Mouse (Mus musculus) MEL (cell line): ENCODE measurements around the gene Arid5b. TPM values are rescaled to one million over a fixed set of nuclear protein-coding genes. Genes with fewer than 3 reads are reported as not detected.

Source experiments
- DNase-seq: peaks from one replicate; pipeline ENCODE4 v3.0.0; 2011; ENCODE audit warnings: low read depth, low spot score
- H3K27ac ChIP-seq: 2 replicates; pipeline ENCODE4 v1.5.1; 2012; ENCODE audit warnings: low read depth, mild to moderate bottlenecking, control low read depth, low read length, moderate library complexity; ENCODE audit not compliant: control insufficient read depth
- H3K27me3 ChIP-seq, 2 experiments: fragments of 150-350 bp in 1 of 2; sonication (generic) in 1 of 2; 2 replicates each; pipeline ENCODE4 v1.6.1; 2012; ENCODE audit warnings: low read length in 2 of 2, mild to moderate bottlenecking in 2 of 2, improper control_type of control experiment in 1 of 2, moderate library complexity in 1 of 2; ENCODE audit not compliant: insufficient read depth in 2 of 2, control insufficient read depth in 1 of 2
- H3K36me3 ChIP-seq, 2 experiments: 2 replicates each; pipeline ENCODE4 v1.6.1; 2012 to 2014; ENCODE audit warnings: low read length in 2 of 2, improper control_type of control experiment in 1 of 2, inconsistent platforms in 1 of 2, mild to moderate bottlenecking in 1 of 2; ENCODE audit not compliant: insufficient read depth in 2 of 2, control insufficient read depth in 1 of 2
- H3K4me1 ChIP-seq, 2 experiments: fragments of 150-350 bp in 1 of 2; sonication (generic) in 1 of 2; 2 replicates each; pipeline ENCODE4 v1.6.1; 2012; ENCODE audit warnings: low read length in 2 of 2, improper control_type of control experiment in 1 of 2, mild to moderate bottlenecking in 1 of 2; ENCODE audit not compliant: insufficient read depth in 2 of 2, control insufficient read depth in 1 of 2
- H3K4me3 ChIP-seq, 2 experiments: fragments of 150-350 bp in 1 of 2; sonication (generic) in 1 of 2; 2 replicates each; pipeline ENCODE4 v1.5.1; 2012; ENCODE audit warnings: low read depth in 2 of 2, low read length in 2 of 2, mild to moderate bottlenecking in 2 of 2, moderate library complexity in 2 of 2, control low read depth in 1 of 2, improper control_type of control experiment in 1 of 2; ENCODE audit not compliant: control insufficient read depth in 1 of 2, insufficient read depth in 1 of 2
- H3K79me2 ChIP-seq: 2 replicates; pipeline ENCODE4 v1.6.1; 2012; ENCODE audit warnings: mild to moderate bottlenecking, low read length, moderate library complexity; ENCODE audit not compliant: control insufficient read depth, poor library complexity, insufficient read depth
- H3K9ac ChIP-seq: 2 replicates; pipeline ENCODE4 v1.6.1; 2012; ENCODE audit warnings: low read depth, mild to moderate bottlenecking, control low read depth, low read length, moderate library complexity; ENCODE audit not compliant: control insufficient read depth, poor library complexity, severe bottlenecking
- H3K9me3 ChIP-seq: fragments of 150-350 bp; sonication (generic); replicated peaks from 2 replicates; pipeline ENCODE4 v1.6.1; 2012; ENCODE audit warnings: mild to moderate bottlenecking, low read length, improper control_type of control experiment, moderate library complexity; ENCODE audit not compliant: insufficient read depth
- BHLHE40 ChIP-seq: IDR thresholded peaks from 2 replicates; pipeline ENCODE4 v1.6.1; 2012; ENCODE audit warnings: low read depth, mild to moderate bottlenecking, inconsistent platforms, low read length, improper control_type of control experiment, borderline replicate concordance
- CHD2 ChIP-seq: IDR thresholded peaks from 2 replicates; pipeline ENCODE4 v1.6.1; 2011; ENCODE audit warnings: low read length, improper control_type of control experiment
- CTCF ChIP-seq, 3 experiments: IDR thresholded peaks in 2 of 3; conservative IDR thresholded peaks in 1 of 3; 2 replicates each; pipeline ENCODE4 v1.5.1; 2011 to 2012; ENCODE audit warnings: low read length in 3 of 3, low read depth in 2 of 3, mild to moderate bottlenecking in 2 of 3, improper control_type of control experiment in 1 of 3, inconsistent platforms in 1 of 3, mixed read lengths in 1 of 3, moderate library complexity in 1 of 3; ENCODE audit not compliant: control insufficient read depth in 1 of 3, insufficient read depth in 1 of 3, poor library complexity in 1 of 3, severe bottlenecking in 1 of 3
- E2F4 ChIP-seq: IDR thresholded peaks from 2 replicates; pipeline ENCODE4 v1.6.1; 2011; ENCODE audit warnings: low read depth, low read length, improper control_type of control experiment, borderline replicate concordance
- ELF1 ChIP-seq: IDR thresholded peaks from 2 replicates; pipeline ENCODE4 v1.6.1; 2014; ENCODE audit warnings: low read depth, mild to moderate bottlenecking, inconsistent platforms, low read length, improper control_type of control experiment, moderate library complexity
- EP300 ChIP-seq, 2 experiments: IDR thresholded peaks; 2 replicates each; pipeline ENCODE4 v1.6.1; 2011; ENCODE audit warnings: improper control_type of control experiment in 2 of 2, low read length in 2 of 2, low read depth in 1 of 2, mild to moderate bottlenecking in 1 of 2
- ETS1 ChIP-seq: IDR thresholded peaks from 2 replicates; pipeline ENCODE4 v1.6.1; 2012; ENCODE audit warnings: low read depth, mild to moderate bottlenecking, inconsistent platforms, low read length, improper control_type of control experiment, moderate library complexity
- GABPA ChIP-seq: IDR thresholded peaks from 2 replicates; pipeline ENCODE4 v1.6.1; 2012; ENCODE audit warnings: low read depth, mild to moderate bottlenecking, inconsistent platforms, low read length, improper control_type of control experiment, moderate library complexity
- GATA1 ChIP-seq: IDR thresholded peaks from 2 replicates; pipeline ENCODE4 v1.6.1; 2011; ENCODE audit warnings: low read depth, low read length, improper control_type of control experiment
- HCFC1 ChIP-seq: IDR thresholded peaks from 2 replicates; pipeline ENCODE4 v1.6.1; 2012; ENCODE audit warnings: low read depth, mild to moderate bottlenecking, inconsistent platforms, low read length, improper control_type of control experiment, moderate library complexity
- JUND ChIP-seq: IDR thresholded peaks from 2 replicates; pipeline ENCODE4 v1.6.1; 2011; ENCODE audit warnings: low read depth, mild to moderate bottlenecking, improper control_type of control experiment, low read length
- KAT2A ChIP-seq: conservative IDR thresholded peaks from 2 replicates; pipeline ENCODE4 v1.6.1; 2012; ENCODE audit warnings: low read depth, low read length, improper control_type of control experiment, inconsistent platforms
- MAFK ChIP-seq: IDR thresholded peaks from 2 replicates; pipeline ENCODE4 v1.6.1; 2011; ENCODE audit warnings: low read depth, mild to moderate bottlenecking, low read length, improper control_type of control experiment, borderline replicate concordance
- MAX ChIP-seq: IDR thresholded peaks from 2 replicates; pipeline ENCODE4 v1.6.1; 2011; ENCODE audit warnings: low read length, improper control_type of control experiment
- MEF2A ChIP-seq: IDR thresholded peaks from 2 replicates; pipeline ENCODE4 v1.6.1; 2014; ENCODE audit warnings: low read depth, mild to moderate bottlenecking, inconsistent platforms, low read length, improper control_type of control experiment; ENCODE audit not compliant: poor library complexity, insufficient replicate concordance, severe bottlenecking; ENCODE audit errors: extremely low read depth
- MXI1 ChIP-seq: IDR thresholded peaks from 2 replicates; pipeline ENCODE4 v1.6.1; 2011; ENCODE audit warnings: mild to moderate bottlenecking, low read depth, low read length, improper control_type of control experiment
- MYB ChIP-seq: IDR thresholded peaks from 2 replicates; pipeline ENCODE4 v1.6.1; 2011; ENCODE audit warnings: mild to moderate bottlenecking, low read depth, low read length, improper control_type of control experiment
- MYC ChIP-seq: IDR thresholded peaks from 2 replicates; pipeline ENCODE4 v1.6.1; 2011; ENCODE audit warnings: low read depth, mild to moderate bottlenecking, low read length, improper control_type of control experiment, moderate library complexity
- NELFE ChIP-seq: IDR thresholded peaks from 2 replicates; pipeline ENCODE4 v1.6.1; 2011; ENCODE audit warnings: low read depth, low read length, improper control_type of control experiment
- NRF1 ChIP-seq: IDR thresholded peaks from 2 replicates; pipeline ENCODE4 v1.6.1; 2014; ENCODE audit warnings: low read depth, mild to moderate bottlenecking, inconsistent platforms, low read length, improper control_type of control experiment, moderate library complexity; ENCODE audit not compliant: poor library complexity, insufficient read depth, severe bottlenecking
- POLR2A ChIP-seq, 2 experiments: IDR thresholded peaks; 2 replicates each; pipeline ENCODE4 v1.6.1; 2011 to 2012; ENCODE audit warnings: low read length in 2 of 2, mild to moderate bottlenecking in 2 of 2, control low read depth in 1 of 2, improper control_type of control experiment in 1 of 2, low read depth in 1 of 2, moderate library complexity in 1 of 2; ENCODE audit not compliant: control insufficient read depth in 1 of 2, insufficient read depth in 1 of 2, poor library complexity in 1 of 2
- POLR2AphosphoS5 ChIP-seq: IDR thresholded peaks from 2 replicates; pipeline ENCODE4 v1.6.1; 2012; ENCODE audit warnings: low read depth, borderline replicate concordance, mild to moderate bottlenecking, inconsistent platforms, low read length, moderate library complexity, mixed read lengths
- SIN3A ChIP-seq: IDR thresholded peaks from 2 replicates; pipeline ENCODE4 v1.6.1; 2012; ENCODE audit warnings: low read length, improper control_type of control experiment, inconsistent platforms
- SMC3 ChIP-seq: IDR thresholded peaks from 2 replicates; pipeline ENCODE4 v1.6.1; 2011; ENCODE audit warnings: low read depth, low read length, improper control_type of control experiment
- UBTF ChIP-seq: IDR thresholded peaks from 2 replicates; pipeline ENCODE4 v1.6.1; 2012; ENCODE audit warnings: low read depth, mild to moderate bottlenecking, inconsistent platforms, low read length, improper control_type of control experiment, moderate library complexity, borderline replicate concordance; ENCODE audit not compliant: insufficient read depth
- USF1 ChIP-seq: IDR thresholded peaks from 2 replicates; pipeline ENCODE4 v1.6.1; 2014; ENCODE audit warnings: low read depth, mild to moderate bottlenecking, inconsistent platforms, low read length, improper control_type of control experiment, moderate library complexity
- ZKSCAN1 ChIP-seq: IDR thresholded peaks from 2 replicates; pipeline ENCODE4 v1.6.1; 2012; ENCODE audit warnings: low read depth, mild to moderate bottlenecking, inconsistent platforms, low read length, improper control_type of control experiment, moderate library complexity
- polyA plus RNA-seq, 2 experiments: library from polyadenylated mRNA; stranded (reverse) in 1 of 2; unstranded in 1 of 2; fragments of >175 nt in 1 of 2; fragments of >200 nt in 1 of 2; gene quantifications; 2 replicates each; pipeline versions ENCODE4 v1.2.1 to v1.2.4; 2012; ENCODE audit warnings: low replicate concordance in 2 of 2, low read depth in 1 of 2; ENCODE audit not compliant: insufficient read length in 2 of 2, insufficient read depth in 1 of 2, missing spikeins in 1 of 2
- total RNA-seq: library from RNA; depleted of rRNA; stranded (reverse); fragments of 300-350 nt; gene quantifications from 2 replicates; pipeline ENCODE4 v1.2.3, GENCODE M21; 2012

Arid5b gene
- total and polyA plus RNA-seq, 3 experiments: 0.03 TPM; not detected in 2

- H3K4me3 ChIP-seq: no peak overlapping the region
- DNase-seq: no peak
- no peak for TF ChIP-seq MAX
- TF ChIP-seq MXI1: no peak
- TF ChIP-seq SIN3A: no peak
- TF ChIP-seq SMC3: no peak
- no peak for TF ChIP-seq MAFK
- no peak for TF ChIP-seq BHLHE40
- no peak for TF ChIP-seq ZKSCAN1
- no peak for TF ChIP-seq MYC
- TF ChIP-seq ELF1: no peak
- TF ChIP-seq USF1: no peak
- TF ChIP-seq HCFC1: no peak
- no peak for TF ChIP-seq POLR2A (IDR thresholded peaks at IDR 0.05; ENCODE audit: control insufficient read depth in 1 of 2, insufficient read depth in 1 of 2, low read depth in 1 of 2, low read length in 2 of 2, poor library complexity in 1 of 2)
- no peak for TF ChIP-seq KAT2A
- TF ChIP-seq EP300 (IDR thresholded peaks at IDR 0.05; ENCODE audit: low read depth in 1 of 2, low read length in 2 of 2): no peak
- no peak for TF ChIP-seq NELFE
- TF ChIP-seq ETS1: no peak
- TF ChIP-seq UBTF: no peak
- TF ChIP-seq, all 39 proteins: peak for 0
- Histone ChIP-seq H3K79me2 (no peaks in the 10 kb centered on the region), H3K9ac (no peak overlapping the region), H3K36me3 (no peaks in the 10 kb centered on the region), H3K27ac (no peak overlapping the region), H3K4me1 (no peaks in the 10 kb centered on the region), H3K9me3 (no peaks in the 10 kb centered on the region), H3K27me3 (no peaks in the 10 kb centered on the region)
These were observed 45.5 kb upstream of the Arid5b start for GRCm38 (mm10) chr10:68324061-68324460.

GRCm38 (mm10) chr10:68323167-68323566, 44.6 kb upstream of the Arid5b start:
- no peaks in the 10 kb centered on the region for H3K9me3 ChIP-seq
- H3K79me2 ChIP-seq: no peaks in the 10 kb centered on the region
- no peak overlapping the region for H3K27ac ChIP-seq
- no peak for TF ChIP-seq MYB
- no peak for TF ChIP-seq UBTF
- TF ChIP-seq E2F4: no peak
- TF ChIP-seq GATA1: no peak
- TF ChIP-seq NELFE: no peak
- no peak for TF ChIP-seq SIN3A
- no peak for TF ChIP-seq MAX
- TF ChIP-seq NRF1: no peak
- TF ChIP-seq ETS1: no peak
- TF ChIP-seq USF1: no peak
- TF ChIP-seq GABPA: no peak
- TF ChIP-seq MEF2A: no peak
- TF ChIP-seq KAT2A: no peak
- TF ChIP-seq MAFK: no peak
- TF ChIP-seq CHD2: no peak
- no peak for TF ChIP-seq POLR2A (IDR thresholded peaks at IDR 0.05; ENCODE audit: control insufficient read depth in 1 of 2, insufficient read depth in 1 of 2, low read depth in 1 of 2, low read length in 2 of 2, poor library complexity in 1 of 2)
- TF ChIP-seq CTCF (IDR thresholded peaks at IDR 0.05 in 2 of 3, conservative IDR thresholded peaks at IDR 0.05 in 1 of 3; ENCODE audit: control insufficient read depth in 1 of 3, insufficient read depth in 1 of 3, low read depth in 2 of 3, low read length in 3 of 3, poor library complexity in 1 of 3, severe bottlenecking in 1 of 3): no peak
- no peak for TF ChIP-seq POLR2AphosphoS5
- TF ChIP-seq JUND: no peak
- TF ChIP-seq EP300 (IDR thresholded peaks at IDR 0.05; ENCODE audit: low read depth in 1 of 2, low read length in 2 of 2): no peak
- no peaks in the 10 kb centered on the region for H3K27me3 ChIP-seq
- H3K36me3 ChIP-seq: no peaks in the 10 kb centered on the region
- no peaks in the 10 kb centered on the region for H3K4me1 ChIP-seq
- DNase-seq: no peak
- H3K4me3 ChIP-seq: no peak overlapping the region
- no peak overlapping the region for H3K9ac ChIP-seq
